In the genomic region with DNA sequence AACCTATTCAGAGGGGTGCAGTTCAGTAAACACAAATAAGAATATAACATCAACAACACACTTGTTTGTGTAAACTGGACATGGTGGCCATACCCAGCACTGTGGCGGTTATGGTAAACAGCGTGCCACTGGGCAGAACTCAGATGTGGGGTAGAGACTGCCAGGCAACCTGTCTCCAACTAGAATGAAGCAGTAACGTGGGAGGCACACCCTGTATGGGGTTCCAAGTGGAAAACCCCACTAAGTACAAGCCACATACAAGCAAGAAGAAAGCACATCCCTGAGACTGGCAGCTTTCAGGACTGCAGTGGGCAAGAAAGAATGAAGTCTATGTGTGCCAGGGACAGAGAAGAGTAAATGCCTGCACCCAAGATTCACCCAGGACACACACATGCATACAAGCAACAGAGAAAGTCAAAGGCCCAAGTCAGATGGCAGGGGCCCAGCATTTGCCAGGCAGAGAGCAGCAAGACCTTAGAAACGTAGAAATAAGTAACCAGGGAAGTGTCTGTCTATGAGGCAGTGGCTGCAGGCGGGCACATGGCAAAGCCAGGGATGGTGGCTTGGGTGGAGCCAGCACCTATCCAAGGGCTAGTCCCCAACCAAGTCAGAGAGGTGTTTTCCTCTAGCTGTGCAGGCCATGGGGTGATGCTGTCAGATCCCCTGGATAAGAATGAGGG, we compare ENCODE assay signal across 25 mouse cellular contexts. TPM values are rescaled to one million over a fixed set of nuclear protein-coding genes. Genes with fewer than 3 reads are reported as not detected.
"Had no signal": no experiment of that assay in that cellular context is flagged by ENCODE, and none has a peak within 500 bp of the region (broad histone marks: within the 10 kb centered on the region; RNA-seq: fewer than 3 reads in every experiment).

No protein-coding gene starts in this region.

- H3K27me3 ChIP-seq: intestine, embryonic 15.5 days; liver, embryonic 13.5 days; stomach, embryonic 15.5 days had no signal

- ATAC-seq: hindbrain, embryonic 16.5 days; intestine, embryonic 15.5 days had no signal

- H3K9me3 ChIP-seq: intestine, embryonic 15.5 days; liver, embryonic 13.5 days; stomach, embryonic 15.5 days had no signal

- H3K4me1 ChIP-seq: intestine, embryonic 15.5 days; liver, embryonic 13.5 days; stomach, embryonic 15.5 days had no signal

- H3K4me3 ChIP-seq: intestine, embryonic 15.5 days; left cerebral cortex, adult 2 months; liver, embryonic 13.5 days; stomach, embryonic 15.5 days had no signal

- H3K36me3 ChIP-seq: intestine, embryonic 15.5 days; liver, embryonic 13.5 days; stomach, embryonic 15.5 days had no signal

- H3K9ac ChIP-seq: intestine, embryonic 15.5 days; liver, embryonic 13.5 days; stomach, embryonic 15.5 days had no signal

- H3K4me2 ChIP-seq: intestine, embryonic 15.5 days; liver, embryonic 13.5 days; midbrain, embryonic 11.5 days; stomach, embryonic 15.5 days had no signal

- H3K27ac ChIP-seq: intestine, embryonic 15.5 days; left cerebral cortex, adult 2 months; liver, embryonic 13.5 days; stomach, embryonic 15.5 days had no signal

- DNase-seq: kidney, adult 11 months; kidney, postnatal 14 days; layer of hippocampus, postnatal 36 days; liver, embryonic 13.5 days; lung, adult 2 months; lung, postnatal 14 days; lung, postnatal 4 days; midbrain, embryonic 14.5 days had no signal

RNA-seq across cellular contexts. Expression of a gene that starts 1.0 kb away (rescaled TPM):
- total RNA-seq: layer of hippocampus, adult 8-10 months; layer of hippocampus, postnatal 10 days; layer of hippocampus, postnatal 36 days; left cerebral cortex, adult 2 months; left cerebral cortex, postnatal 36 days; megakaryocyte progenitor cell, adult 5-6 weeks; megakaryocyte-erythroid progenitor cell, adult 5-6 weeks; midbrain, postnatal 0 days had no signal
- polyA plus RNA-seq: hindbrain, embryonic 16.5 days; intestine, embryonic 15.5 days; limb, embryonic 11.5 days; liver, embryonic 13.5 days; liver, embryonic 16.5 days; midbrain, embryonic 11.5 days; midbrain, embryonic 14.5 days; midbrain, postnatal 0 days; neural tube, embryonic 11.5 days; neural tube, embryonic 14.5 days had no signal

RNA-seq across cellular contexts. Expression of a gene that starts 49.6 kb away (rescaled TPM):
- total RNA-seq: layer of hippocampus, adult 8-10 months; layer of hippocampus, postnatal 10 days; layer of hippocampus, postnatal 36 days; left cerebral cortex, adult 2 months; left cerebral cortex, postnatal 10 days; left cerebral cortex, postnatal 36 days; megakaryocyte progenitor cell, adult 5-6 weeks; megakaryocyte-erythroid progenitor cell, adult 5-6 weeks; midbrain, postnatal 0 days had no signal
- polyA plus RNA-seq: hindbrain, embryonic 16.5 days; intestine, embryonic 15.5 days; limb, embryonic 14.5 days; liver, embryonic 13.5 days; midbrain, embryonic 11.5 days; midbrain, embryonic 14.5 days; midbrain, postnatal 0 days; neural tube, embryonic 11.5 days; neural tube, embryonic 14.5 days had no signal

RNA-seq across cellular contexts. Expression of a gene that starts 50.1 kb away (rescaled TPM):
- total RNA-seq: megakaryocyte progenitor cell, adult 5-6 weeks; megakaryocyte-erythroid progenitor cell, adult 5-6 weeks had no signal
